Mouse (Mus musculus) intestine, embryonic 15.5 days (tissue): ENCODE measurements around the gene Slc7a10. TPM values are rescaled to one million over a fixed set of nuclear protein-coding genes. Genes with fewer than 3 reads are reported as not detected.

Source experiments
- ATAC-seq: fragments of 200-750 bp; cut with Nextera tagmentation; 2 replicates; pipeline ENCODE4 v1.8.0; 2017; ENCODE audit warnings: moderate TSS enrichment, moderate library complexity
- H3K27ac ChIP-seq: fragments of 300-500 bp; sonication (generic); 2 replicates; pipeline ENCODE4 v1.5.1; 2015; ENCODE audit warnings: mild to moderate bottlenecking, inconsistent platforms
- H3K27me3 ChIP-seq: fragments of 300-500 bp; sonication (generic); replicated peaks from 2 replicates; pipeline ENCODE4 v1.6.1; 2015; ENCODE audit warnings: inconsistent platforms
- H3K36me3 ChIP-seq: fragments of 300-500 bp; sonication (generic); 2 replicates; pipeline ENCODE4 v1.6.1; 2015; ENCODE audit warnings: inconsistent platforms
- H3K4me1 ChIP-seq: fragments of 300-500 bp; sonication (generic); replicated peaks from 2 replicates; pipeline ENCODE4 v1.6.1; 2015; ENCODE audit warnings: inconsistent platforms
- H3K4me2 ChIP-seq: fragments of 300-500 bp; sonication (generic); replicated peaks from 2 replicates; pipeline ENCODE4 v1.6.1; 2015; ENCODE audit warnings: mild to moderate bottlenecking, inconsistent platforms
- H3K4me3 ChIP-seq: fragments of 300-500 bp; sonication (generic); replicated peaks from 2 replicates; pipeline ENCODE4 v1.5.1; 2015; ENCODE audit warnings: inconsistent platforms
- H3K9ac ChIP-seq: fragments of 300-500 bp; sonication (generic); 2 replicates; pipeline ENCODE4 v1.6.1; 2015; ENCODE audit warnings: inconsistent platforms
- H3K9me3 ChIP-seq: fragments of 300-500 bp; sonication (generic); 2 replicates; pipeline ENCODE4 v1.6.1; 2016; ENCODE audit warnings: inconsistent platforms
- WGBS: fragments of 180-500 bp; shearing (Covaris S2); methylation state at CpG from one replicate; pipeline ENCODE4 v1.1.7; 2015; 5-methylcytosine and 5-hydroxymethylcytosine counted together
- polyA plus RNA-seq: library from polyadenylated mRNA; unstranded; fragments of >200 nt; fragmentation: Nextera tagmentation; extraction: Ambion mirVana; gene quantifications from 2 replicates; pipeline ENCODE4 v1.2.1, GENCODE M21; 2015

Gene Slc7a10
- polyA plus RNA-seq, 1 experiment from 2014 or later: 1.7 TPM

DNA sequence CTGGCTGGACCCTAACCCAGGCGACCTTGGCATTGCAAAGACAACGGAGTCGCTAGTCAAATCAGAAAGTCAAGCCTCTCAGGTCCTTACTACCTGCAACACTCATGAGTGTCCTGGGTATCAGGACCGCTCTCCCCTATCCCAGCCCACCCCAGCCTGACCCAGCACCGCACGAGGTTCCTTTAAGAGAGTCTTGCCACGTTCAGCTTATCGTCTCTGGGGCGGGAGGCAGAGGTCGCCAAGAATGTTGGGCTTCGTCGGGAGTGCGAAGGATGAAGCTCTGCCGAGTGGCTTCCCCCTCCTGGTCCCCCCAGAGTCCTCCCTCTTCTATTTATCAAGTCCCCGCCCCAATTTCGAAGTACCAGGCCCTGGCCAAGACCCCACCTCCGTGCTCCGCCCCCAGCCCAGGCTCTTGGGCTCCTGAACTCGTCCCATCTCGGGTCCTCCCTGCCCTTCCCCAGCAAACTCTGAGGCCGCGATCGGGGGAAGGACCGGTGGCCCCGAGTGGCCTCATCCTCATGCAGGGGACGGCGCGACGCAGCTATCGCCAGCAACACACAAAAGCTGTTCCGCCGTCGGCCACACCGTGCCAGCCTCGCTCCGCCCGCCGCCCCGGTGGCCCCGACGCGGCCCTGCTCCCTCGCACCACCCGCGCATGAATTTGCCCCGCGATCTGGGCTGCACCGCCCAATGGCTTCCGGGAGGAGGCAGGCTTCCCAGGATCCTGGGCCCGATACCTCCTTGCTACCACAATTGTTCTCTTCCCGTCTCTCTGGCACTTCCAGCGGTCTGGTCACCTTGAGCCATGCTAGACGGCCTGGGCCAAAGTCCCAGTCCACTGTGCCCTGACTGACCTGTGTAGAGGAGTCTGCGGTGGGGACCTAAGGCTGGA is 1.1 kb upstream of the Slc7a10 start:
- peaks cover 16% of the 10 kb centered on the region for H3K4me1 ChIP-seq
- peaks cover 36% of the 10 kb centered on the region for H3K27me3 ChIP-seq
- H3K9me3 ChIP-seq: no peaks in the 10 kb centered on the region
- WGBS: 3% methylated on average over 54 of the region's 54 CpGs
- peak; percentile 68 for ATAC-seq
- H3K27ac ChIP-seq: no peak overlapping the region
- H3K4me3 ChIP-seq: peak overlapping the region; percentile 38
- H3K36me3 ChIP-seq: no peaks in the 10 kb centered on the region
- peak overlapping the region; percentile 24 for H3K9ac ChIP-seq
- peak overlapping the region; percentile 80 for H3K4me2 ChIP-seq

GRCm38 (mm10) chr7:35189699-35190098 is 3.5 kb downstream of the Slc7a10 start:
- H3K36me3 ChIP-seq: no peaks in the 10 kb centered on the region
- H3K27me3 ChIP-seq: peaks cover 36% of the 10 kb centered on the region
- no peak for ATAC-seq
- H3K9me3 ChIP-seq: no peaks in the 10 kb centered on the region
- H3K9ac ChIP-seq: no peak overlapping the region
- H3K4me1 ChIP-seq: peaks cover 16% of the 10 kb centered on the region
- no peak overlapping the region for H3K4me2 ChIP-seq
- no peak overlapping the region for H3K4me3 ChIP-seq
- 58% methylated on average over 5 of the region's 5 CpGs for whole genome bisulfite sequencing
- H3K27ac ChIP-seq: no peak overlapping the region

DNA sequence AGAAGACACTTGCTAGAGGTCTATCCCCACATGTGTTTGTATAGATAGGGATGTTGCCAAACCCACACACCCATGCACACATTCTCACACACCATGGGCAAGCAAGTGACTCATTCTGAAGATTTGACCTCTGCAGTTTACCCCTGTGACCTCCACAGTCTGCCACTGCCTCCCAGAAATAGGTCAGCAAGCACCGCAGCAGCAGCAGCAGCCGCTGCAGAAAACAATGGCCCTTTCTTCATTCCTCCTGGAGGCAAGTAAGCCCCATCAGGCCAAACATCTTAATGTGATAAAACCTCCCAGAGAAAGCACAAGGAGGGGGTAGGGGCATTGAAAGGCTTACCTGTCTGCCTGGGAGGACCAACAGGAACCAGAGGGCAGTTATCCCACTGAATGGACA is 5.1 kb downstream of the Slc7a10 start:
- Histone ChIP-seq H3K4me1 (peaks cover 3% of the 10 kb centered on the region), H3K4me2 (no peak overlapping the region), H3K4me3 (no peak overlapping the region), H3K9ac (no peak overlapping the region), H3K27me3 (peaks cover 21% of the 10 kb centered on the region), H3K27ac (no peak overlapping the region), H3K9me3 (no peaks in the 10 kb centered on the region), H3K36me3 (no peaks in the 10 kb centered on the region)
- ATAC-seq: no peak
- 29% methylated on average over 2 of the region's 2 CpGs for WGBS

GRCm38 (mm10) chr7:35197022-35197421 is 10.8 kb downstream of the Slc7a10 start:
- Histone ChIP-seq H3K4me2 (no peak overlapping the region), H3K36me3 (0 out of 2 replicates have a peak, but pooled peaks cover 3% of the 10 kb centered on the region), H3K4me3 (no peak overlapping the region), H3K27ac (no peak overlapping the region), H3K27me3 (no peaks in the 10 kb centered on the region; the same call in 1 of the 2 replicates), H3K9me3 (no peaks in the 10 kb centered on the region), H3K4me1 (no peaks in the 10 kb centered on the region), H3K9ac (no peak overlapping the region)
- no peak for ATAC-seq
- 60% methylated on average over 2 of the region's 2 CpGs for WGBS

DNA sequence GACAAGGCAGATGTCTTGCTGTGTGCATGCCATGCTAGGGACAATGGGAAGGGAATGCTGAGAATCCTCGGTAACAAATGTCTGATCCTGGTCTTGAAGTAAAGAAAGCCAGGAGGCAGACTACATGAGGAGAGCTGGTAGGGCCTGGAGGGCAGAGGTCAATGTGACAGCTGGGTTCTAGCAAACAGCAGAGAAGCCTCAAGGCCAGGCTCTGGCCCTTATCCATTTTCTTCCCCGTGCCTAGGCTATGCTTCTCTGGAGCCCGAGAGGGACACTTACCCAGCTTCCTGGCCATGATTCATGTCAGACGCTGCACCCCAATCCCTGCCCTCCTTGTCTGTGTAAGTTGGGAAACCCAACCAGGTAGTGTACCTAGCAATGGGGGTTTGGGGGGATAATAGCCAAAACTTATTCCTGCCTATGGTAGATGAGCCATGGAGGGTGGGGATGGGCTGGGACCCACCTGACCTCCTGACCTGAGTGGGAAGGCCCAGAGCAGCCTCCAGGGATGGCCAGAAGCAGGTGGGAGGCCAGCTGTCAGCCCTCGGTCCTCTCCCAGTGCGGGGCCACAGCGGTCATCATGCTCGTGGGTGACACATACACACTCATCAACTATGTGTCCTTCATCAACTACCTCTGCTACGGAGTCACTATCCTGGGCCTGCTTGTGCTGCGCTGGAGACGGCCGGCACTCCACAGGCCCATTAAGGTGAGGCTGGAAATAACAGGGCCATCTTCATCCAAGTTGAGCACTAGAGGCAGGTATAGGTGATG is 13.0 kb downstream of the Slc7a10 start:
- Histone ChIP-seq H3K4me3 (no peak overlapping the region), H3K36me3 (peaks cover 7% of the 10 kb centered on the region; the same call in 1 of the 2 replicates), H3K4me2 (no peak overlapping the region), H3K4me1 (no peaks in the 10 kb centered on the region), H3K27me3 (no peaks in the 10 kb centered on the region), H3K27ac (no peak overlapping the region), H3K9me3 (no peaks in the 10 kb centered on the region), H3K9ac (no peak overlapping the region)
- 84% methylated on average over 12 of the region's 12 CpGs for WGBS
- ATAC-seq: no peak

DNA sequence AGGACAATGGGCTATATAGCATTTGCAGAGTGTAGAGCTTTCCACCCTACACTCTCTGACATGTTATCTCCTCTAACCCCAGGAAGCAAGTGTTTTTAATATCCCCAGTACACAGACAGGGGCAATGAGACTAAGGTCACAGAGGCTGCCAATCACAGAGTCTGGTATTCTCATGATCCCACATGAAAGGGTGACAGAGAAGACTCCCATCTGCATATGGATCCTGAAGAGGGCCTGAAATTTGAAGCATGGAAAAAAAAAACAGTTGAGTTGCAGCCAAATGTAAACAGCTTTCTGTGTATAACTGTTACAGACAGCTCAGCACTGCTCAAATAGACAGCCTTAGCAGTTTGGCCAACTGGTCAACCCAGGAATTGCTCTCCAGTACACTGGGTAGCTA is 13.6 kb downstream of the Slc7a10 start:
- Histone ChIP-seq H3K4me1 (no peaks in the 10 kb centered on the region), H3K9ac (no peak overlapping the region), H3K36me3 (peaks cover 7% of the 10 kb centered on the region; the same call in 1 of the 2 replicates), H3K4me3 (no peak overlapping the region), H3K27ac (no peak overlapping the region), H3K9me3 (no peaks in the 10 kb centered on the region), H3K4me2 (no peak overlapping the region), H3K27me3 (no peaks in the 10 kb centered on the region)
- ATAC-seq: no peak

- Histone ChIP-seq H3K9ac (no peak overlapping the region; the same call in 1 of the 2 replicates), H3K4me1 (peaks cover 15% of the 10 kb centered on the region; the same call in 1 of the 2 replicates), H3K9me3 (no peaks in the 10 kb centered on the region), H3K36me3 (no peaks in the 10 kb centered on the region), H3K27ac (no peak overlapping the region), H3K4me2 (no peak overlapping the region), H3K4me3 (no peak overlapping the region), H3K27me3 (peaks cover 6% of the 10 kb centered on the region; the same call in 1 of the 2 replicates)
- 87% methylated on average over 4 of the region's 4 CpGs for WGBS
- ATAC-seq: no peak
These were observed 25.6 kb downstream of the Slc7a10 start for GRCm38 (mm10) chr7:35211791-35212190.

- H3K4me2 ChIP-seq: peak overlapping the region; percentile 88
- H3K9ac ChIP-seq: peak overlapping the region; percentile 69
- H3K9me3 ChIP-seq: no peaks in the 10 kb centered on the region
- peak overlapping the region; percentile 54 for H3K27ac ChIP-seq
- H3K36me3 ChIP-seq: no peaks in the 10 kb centered on the region
- under 1% methylated on average over 43 of the region's 79 CpGs for whole genome bisulfite sequencing
- peaks cover 6% of the 10 kb centered on the region; the same call in 1 of the 2 replicates for H3K27me3 ChIP-seq
- peak overlapping the region; percentile 74 for H3K4me3 ChIP-seq
- peak; percentile 73 for ATAC-seq
- H3K4me1 ChIP-seq: peaks cover 15% of the 10 kb centered on the region; the same call in 1 of the 2 replicates
These were observed 28.4 kb downstream of the Slc7a10 start for GRCm38 (mm10) chr7:35214442-35215222.

- peak within 1 kb of the TSS; percentile 88 for H3K4me2 ChIP-seq
- H3K27me3 ChIP-seq: peaks cover 6% of the 10 kb centered on the region; the same call in 1 of the 2 replicates
- peak within 1 kb of the TSS; percentile 74 for H3K4me3 ChIP-seq
- peak within 1 kb of the TSS; percentile 54 for H3K27ac ChIP-seq
- H3K4me1 ChIP-seq: peaks cover 15% of the 10 kb centered on the region; the same call in 1 of the 2 replicates
- ATAC-seq: peak; percentile 96
- H3K36me3 ChIP-seq: no peaks in the 10 kb centered on the region
- WGBS: under 1% methylated on average over 52 of the region's 53 CpGs
- no peaks in the 10 kb centered on the region for H3K9me3 ChIP-seq
- H3K9ac ChIP-seq: peak within 1 kb of the TSS; percentile 69
These were observed 29.0 kb downstream of the Slc7a10 start, which contains the start of gene Lrp3 for GRCm38 (mm10) chr7:35215225-35215624. Gene Lrp3, minus strand, starts transcription at chr7:35215498.

DNA sequence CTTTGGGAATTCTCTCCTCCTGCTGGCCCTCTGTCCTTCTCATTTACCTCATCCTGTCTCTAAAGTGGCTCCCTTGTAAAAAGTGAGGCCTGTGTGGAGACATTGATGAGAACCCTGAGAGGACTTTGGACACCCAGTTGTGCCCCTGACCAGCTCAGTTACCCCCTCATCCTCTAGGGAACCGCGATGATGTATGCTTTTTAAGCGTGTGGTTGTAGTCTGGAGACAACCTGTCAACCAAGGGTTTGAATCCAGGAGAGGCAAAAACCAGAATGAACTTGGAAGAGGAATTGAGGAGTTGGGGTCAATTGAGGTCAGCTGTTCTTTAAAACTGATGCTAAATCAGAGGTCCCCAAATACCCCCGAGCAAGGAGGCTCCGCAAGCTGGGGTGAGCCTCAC is 29.5 kb downstream of the Slc7a10 start:
- ATAC-seq: no peak
- Histone ChIP-seq H3K4me1 (peaks cover 15% of the 10 kb centered on the region; the same call in 1 of the 2 replicates), H3K27me3 (peaks cover 6% of the 10 kb centered on the region; the same call in 1 of the 2 replicates), H3K9me3 (no peaks in the 10 kb centered on the region), H3K4me3 (peak overlapping the region; percentile 74), H3K9ac (peak overlapping the region; percentile 69), H3K27ac (no peak overlapping the region), H3K36me3 (no peaks in the 10 kb centered on the region), H3K4me2 (peak overlapping the region; percentile 88)
- WGBS: 49% methylated on average over 5 of the region's 5 CpGs

GRCm38 (mm10) chr7:35220694-35221365 is 34.6 kb downstream of the Slc7a10 start:
- no peak for ATAC-seq
- H3K4me1 ChIP-seq: no peaks in the 10 kb centered on the region
- 71% methylated on average over 9 of the region's 9 CpGs for WGBS
- no peak overlapping the region for H3K27ac ChIP-seq
- H3K27me3 ChIP-seq: peaks cover 4% of the 10 kb centered on the region; the same call in 1 of the 2 replicates
- no peak overlapping the region for H3K9ac ChIP-seq
- H3K36me3 ChIP-seq: no peaks in the 10 kb centered on the region
- no peak overlapping the region for H3K4me2 ChIP-seq
- no peaks in the 10 kb centered on the region for H3K9me3 ChIP-seq
- no peak overlapping the region for H3K4me3 ChIP-seq
